Mouse (Mus musculus): ENCODE measurements at regions not wholly inside any gene's neighbourhood (a gene's known extent, or its start where the extent isn't known, plus 50 kb on each side); places are given as distances from the start of the nearest gene placed in this dataset.
A peak's percentile ranks its signal among the peaks of the same experiment; 100 is the strongest.
"Not testable (repeated sequence)": the region's sequence is repeated elsewhere in the genome, so short reads cannot be mapped to it uniquely, and the experiment has no call there.

GRCm38 (mm10) chr12:49084505-49084904 is 298.0 kb upstream of the Foxg1 start:
- no peak for DNase-seq (ENCODE audit: low spot score in 2 of 2)
- intact Hi-C loops (cut with DNase I) = no loop called here

GRCm38 (mm10) chr12:49086076-49086475 is 296.4 kb upstream of the Foxg1 start:
- no peak for DNase-seq (ENCODE audit: low spot score in 2 of 2)
- intact Hi-C loops (cut with DNase I) = no loop called here

- DNase-seq (ENCODE audit: low spot score in 2 of 2) = no peak
- intact Hi-C loops (cut with DNase I) = no loop called here
These were observed 292.3 kb upstream of the Foxg1 start for GRCm38 (mm10) chr12:49090177-49090576.

GRCm38 (mm10) chr12:49105931-49106330 is 276.5 kb upstream of the Foxg1 start:
- no peak for DNase-seq (ENCODE audit: low spot score in 2 of 2)
- intact Hi-C loops (cut with DNase I) = no loop called here

GRCm38 (mm10) chr12:49106399-49107382 is 275.8 kb upstream of the Foxg1 start:
- intact Hi-C loops (cut with DNase I) = no loop called here

GRCm38 (mm10) chr12:49107415-49108148 is 274.9 kb upstream of the Foxg1 start:
- DNase-seq (ENCODE audit: low spot score in 2 of 2) = no peak
- intact Hi-C loops (cut with DNase I) = no loop called here

More at GRCm38 (mm10) chr12:49106399-49107382, 275.8 kb upstream of the Foxg1 start:
- DNase-seq (ENCODE audit: low spot score in 2 of 2) = peak; percentile 6 to 43

- intact Hi-C loops (cut with DNase I); DNase-seq (ENCODE audit: low spot score in 2 of 2): not testable (repeated sequence)
These were observed 251.4 kb upstream of the Foxg1 start for GRCm38 (mm10) chr12:49131093-49131492.

- DNase-seq (ENCODE audit: low spot score in 2 of 2) = peak; percentile 6 to 9
- intact Hi-C loops (cut with DNase I) = no loop called here
These were observed 212.4 kb upstream of the Foxg1 start for GRCm38 (mm10) chr12:49170097-49170496.

- intact Hi-C loops (cut with DNase I) = no loop called here
- no peak for DNase-seq (ENCODE audit: low spot score in 2 of 2)
These were observed 211.3 kb upstream of the Foxg1 start for GRCm38 (mm10) chr12:49171014-49171677.

- no peak for DNase-seq (ENCODE audit: low spot score in 2 of 2)
These were observed 191.1 kb upstream of the Foxg1 start for GRCm38 (mm10) chr12:49191348-49191747.

GRCm38 (mm10) chr12:49233524-49234306 is 148.7 kb upstream of the Foxg1 start:
- intact Hi-C loops (cut with DNase I) = no loop called here
- DNase-seq (ENCODE audit: low spot score in 2 of 2) = no peak

More at GRCm38 (mm10) chr12:49191348-49191747, 191.1 kb upstream of the Foxg1 start:
- intact Hi-C loops (cut with DNase I) = no loop called here
